Mouse (Mus musculus): ENCODE data around the gene Qpctl.

Gene Qpctl

DNA sequence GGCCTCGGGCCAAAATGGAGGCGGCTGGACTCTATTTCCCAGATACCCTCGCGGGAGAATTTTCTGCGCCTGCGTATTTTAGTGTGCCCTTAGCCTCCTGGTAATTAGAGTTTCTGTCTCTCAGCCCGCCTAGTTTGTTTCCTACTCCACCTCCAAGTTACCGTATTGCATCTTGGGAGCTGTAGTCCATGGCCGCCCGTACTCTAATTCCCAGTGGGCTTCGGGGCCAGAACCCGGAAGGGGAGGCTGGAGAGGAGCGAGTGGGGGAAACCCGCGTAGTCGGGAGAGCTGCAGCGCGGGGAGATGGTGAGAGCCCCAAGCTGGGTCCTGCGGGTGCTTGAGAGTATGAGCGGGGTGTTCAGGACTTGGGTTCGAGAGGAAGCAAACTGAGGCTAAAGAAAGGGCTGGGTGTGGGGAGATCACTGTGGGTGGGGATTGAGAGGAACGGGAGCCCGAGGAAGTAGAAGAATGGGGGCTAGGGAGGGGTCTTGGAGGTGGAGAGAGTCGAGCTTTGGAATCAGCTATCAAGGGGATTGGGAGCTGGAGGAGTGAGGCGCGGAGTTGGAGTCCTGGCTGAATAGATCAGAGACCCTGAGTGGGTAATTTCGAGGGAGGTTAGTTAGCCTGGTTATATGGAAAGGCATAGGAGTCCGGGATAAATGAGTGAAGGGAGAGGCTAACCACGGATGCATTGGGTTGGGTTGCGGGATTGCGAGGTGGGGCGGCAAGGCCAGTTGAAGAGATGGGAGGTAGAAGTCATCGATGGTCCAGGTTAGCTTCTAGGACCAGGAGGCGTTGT lies 29.3 kb downstream of the Qpctl start, which contains the start of gene Fbxo46:
Gene Fbxo46, plus strand, starts transcription at position 229 of the 799 bp plus-strand sequence.
- DNase-seq (ENCODE audit: low spot score in 2 of 2), result peak; percentile 76 to 86

DNA sequence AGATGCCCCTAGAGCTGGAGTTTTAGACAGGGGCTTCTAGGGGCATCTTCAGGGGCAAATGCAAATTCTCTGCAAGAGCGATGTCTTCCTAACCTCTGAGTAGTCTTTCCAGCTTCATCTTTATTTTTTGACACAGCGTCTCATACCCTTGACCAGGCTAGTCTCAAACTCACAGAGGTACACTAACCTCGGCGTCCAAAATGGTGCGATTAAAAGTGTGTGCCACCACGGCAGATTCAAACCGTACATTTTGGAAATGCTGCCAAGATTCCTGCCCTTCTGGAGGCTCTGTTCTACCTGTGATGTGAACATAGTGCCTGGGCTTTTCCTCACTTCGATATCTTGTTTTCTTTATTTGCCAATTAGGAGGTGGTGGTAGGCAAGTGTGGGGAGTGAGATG lies 30.0 kb downstream of the Qpctl start:
- no peak for DNase-seq (ENCODE audit: low spot score in 2 of 2)

DNA sequence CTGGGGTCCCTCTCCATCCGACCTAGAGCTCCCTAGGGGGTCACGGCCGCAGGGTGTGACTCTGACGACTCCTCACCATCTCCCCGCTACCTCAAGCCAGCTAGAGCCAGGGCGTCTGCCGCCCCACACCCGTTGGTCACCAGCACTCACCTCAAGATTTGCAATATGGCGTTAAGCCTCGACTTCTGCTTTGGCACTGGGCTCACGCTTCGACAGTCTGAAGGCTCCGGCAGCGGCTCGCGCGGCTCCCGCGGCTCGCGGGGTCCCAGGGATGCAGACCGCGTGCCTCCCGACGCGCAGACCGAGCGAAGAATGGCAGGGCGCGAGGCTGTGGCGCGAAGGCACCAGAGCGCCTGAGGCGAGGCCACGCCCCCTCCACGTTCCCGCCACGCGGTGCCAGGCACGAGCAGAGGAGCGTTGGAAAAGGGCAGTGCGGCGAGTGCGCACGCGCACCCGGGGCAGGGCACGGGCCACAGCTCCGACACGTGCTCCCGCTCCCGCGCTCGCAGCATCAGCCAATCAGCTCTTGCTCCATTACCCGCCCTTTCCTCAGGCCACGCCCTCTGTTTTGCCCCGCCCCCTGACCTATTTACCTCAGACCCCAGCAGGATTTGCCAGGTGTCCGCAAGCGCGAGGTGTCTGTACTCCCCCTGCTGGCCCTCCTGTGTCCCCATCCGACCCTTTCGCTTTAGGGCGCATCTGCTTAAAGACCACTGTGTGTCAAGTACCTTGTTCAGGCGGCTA lies 30.9 kb downstream of the Qpctl start, which contains the start of gene Gm4969:
Gene Gm4969, minus strand, starts transcription at position 341 of the 744 bp plus-strand sequence.
- DNase-seq (ENCODE audit: low spot score in 2 of 2), result no peak

DNA sequence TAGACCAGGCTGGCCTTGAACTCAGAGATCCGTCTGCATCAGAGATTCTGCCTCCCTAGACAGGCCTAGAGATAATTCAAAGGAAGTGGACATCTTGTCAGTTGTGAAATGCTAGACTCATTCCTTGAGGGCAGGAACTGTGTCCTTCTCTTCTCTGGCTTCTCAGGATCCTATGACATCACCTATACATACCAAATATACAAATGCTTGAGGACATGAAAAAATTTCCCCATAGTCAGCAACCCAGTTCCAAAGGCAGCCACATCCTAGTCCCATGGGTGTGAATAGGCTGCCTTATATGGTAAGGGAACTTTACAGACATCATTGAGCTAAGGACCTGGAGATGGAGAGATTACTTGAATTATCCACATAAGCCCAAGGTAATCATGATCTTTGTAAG lies 39.5 kb downstream of the Qpctl start:
- DNase-seq (ENCODE audit: low spot score in 2 of 2), result no peak

DNA sequence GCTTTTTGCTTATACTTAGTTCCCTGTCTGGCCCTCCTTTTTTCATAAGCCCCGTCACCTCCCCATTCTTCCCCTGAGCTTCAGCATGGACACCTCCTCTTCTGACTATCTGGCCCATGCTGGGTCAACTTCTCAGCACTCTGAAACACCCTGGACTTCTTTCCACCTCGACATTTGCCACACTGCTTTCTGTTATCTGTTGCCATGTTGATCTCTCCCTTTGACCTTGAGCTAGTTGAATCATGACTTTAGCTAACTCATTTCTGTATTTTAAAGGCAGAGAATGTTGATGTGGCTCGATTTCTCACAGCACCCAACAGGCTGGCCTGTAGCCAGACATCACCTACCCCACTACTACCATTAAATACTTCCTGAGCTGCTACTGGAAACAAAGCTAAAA lies 41.7 kb downstream of the Qpctl start:
- DNase-seq (ENCODE audit: low spot score in 2 of 2), result no peak

DNA sequence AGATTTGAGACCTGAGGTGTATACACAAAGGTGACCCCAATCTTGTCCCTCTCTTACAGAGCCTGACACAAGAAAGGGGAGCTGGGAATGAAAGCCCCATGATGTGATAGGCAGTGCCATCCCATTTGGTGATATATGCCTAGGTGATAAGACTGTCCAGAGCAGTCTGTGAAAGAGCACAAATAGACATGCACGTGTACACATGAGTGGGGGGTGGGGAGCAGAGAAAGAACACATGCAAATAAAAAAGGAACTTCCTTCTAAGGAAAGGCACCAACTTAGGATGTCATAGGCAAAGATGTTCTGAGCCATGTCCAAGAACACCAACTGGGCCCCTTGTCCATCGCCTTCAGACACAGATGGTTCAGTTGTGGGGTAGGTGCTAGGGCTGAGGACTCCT lies 44.6 kb downstream of the Qpctl start:
- DNase-seq (ENCODE audit: low spot score in 2 of 2), result no peak

DNA sequence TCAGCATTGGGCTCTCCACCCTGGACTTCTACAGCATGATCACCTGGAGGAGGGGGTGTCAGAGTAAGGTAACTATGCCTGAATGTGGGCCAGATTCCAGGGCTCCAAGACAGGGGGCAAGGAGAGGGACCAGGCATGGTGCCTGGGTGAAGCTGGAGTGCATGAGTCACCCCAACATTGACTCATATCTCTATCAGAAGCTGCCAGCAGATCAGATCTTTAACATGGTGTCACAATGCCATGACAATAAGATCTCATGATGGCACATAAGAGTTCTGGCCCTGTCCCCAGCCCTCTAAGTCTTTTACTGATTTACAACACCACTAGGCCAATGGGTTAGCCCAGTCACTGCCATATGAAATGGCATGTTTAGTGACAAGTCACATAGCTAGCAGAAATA lies 45.4 kb downstream of the Qpctl start:
- DNase-seq (ENCODE audit: low spot score in 2 of 2), result no peak

DNA sequence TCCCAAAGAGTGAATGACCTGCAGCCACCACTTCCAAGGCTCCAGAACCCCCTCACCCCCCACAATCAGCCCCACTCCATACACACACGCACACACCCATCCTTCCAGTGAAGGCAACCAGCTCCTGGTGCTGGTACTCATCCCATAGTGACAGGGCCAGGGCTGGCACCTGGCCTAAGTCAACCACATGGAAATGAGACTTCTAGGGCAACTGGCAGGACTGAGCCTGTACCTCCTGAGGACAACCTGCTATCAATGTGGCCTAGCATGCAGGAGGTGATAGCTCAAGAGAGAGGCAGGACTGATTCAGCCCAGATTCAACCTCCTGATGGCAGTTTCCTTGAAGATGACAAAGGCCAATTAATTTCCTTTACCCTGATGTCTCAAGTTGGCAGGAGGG lies 48.8 kb downstream of the Qpctl start:
- DNase-seq (ENCODE audit: low spot score in 2 of 2), result no peak

DNA sequence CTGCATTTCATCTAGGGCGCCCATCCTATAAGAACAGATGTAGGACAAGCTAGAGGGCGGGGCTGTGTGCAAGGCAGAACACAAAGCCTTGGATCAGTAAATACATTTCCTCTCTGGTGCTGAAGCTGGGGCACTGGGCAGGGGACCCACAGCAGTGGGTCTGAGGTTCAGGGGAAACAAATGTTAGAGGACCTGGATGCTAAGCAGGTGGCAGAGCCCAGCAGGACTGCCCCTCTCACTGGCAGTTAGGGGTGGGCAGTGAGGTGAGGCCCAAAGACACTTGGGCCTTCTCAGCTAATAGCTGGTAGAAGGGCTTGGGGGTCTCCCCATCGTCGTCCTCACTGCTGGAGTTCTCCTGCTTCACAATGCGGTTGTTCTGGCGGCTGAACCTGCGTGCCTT lies 50.3 kb downstream of the Qpctl start:
- no peak for DNase-seq (ENCODE audit: low spot score in 2 of 2)

DNA sequence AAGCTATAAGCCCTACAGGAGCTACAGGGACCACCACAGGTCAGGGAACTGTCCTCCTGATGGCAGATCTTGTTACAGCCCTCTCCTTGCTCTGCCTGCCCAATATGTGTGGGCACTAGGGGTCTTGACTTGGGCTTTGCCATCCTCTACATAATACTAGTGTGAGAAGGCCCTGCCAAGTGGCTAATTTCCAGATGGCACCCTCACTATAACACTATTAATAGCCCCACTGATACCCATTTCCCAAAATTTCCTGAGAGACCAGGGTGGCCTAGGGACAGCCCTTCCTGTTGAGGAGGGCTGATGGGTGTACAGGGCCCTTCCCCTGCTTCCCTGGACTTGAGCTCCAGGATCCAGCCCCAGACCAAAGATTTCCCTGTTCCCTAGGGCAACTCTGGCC lies 51.2 kb downstream of the Qpctl start:
- no peak for DNase-seq (ENCODE audit: low spot score in 2 of 2)

DNA sequence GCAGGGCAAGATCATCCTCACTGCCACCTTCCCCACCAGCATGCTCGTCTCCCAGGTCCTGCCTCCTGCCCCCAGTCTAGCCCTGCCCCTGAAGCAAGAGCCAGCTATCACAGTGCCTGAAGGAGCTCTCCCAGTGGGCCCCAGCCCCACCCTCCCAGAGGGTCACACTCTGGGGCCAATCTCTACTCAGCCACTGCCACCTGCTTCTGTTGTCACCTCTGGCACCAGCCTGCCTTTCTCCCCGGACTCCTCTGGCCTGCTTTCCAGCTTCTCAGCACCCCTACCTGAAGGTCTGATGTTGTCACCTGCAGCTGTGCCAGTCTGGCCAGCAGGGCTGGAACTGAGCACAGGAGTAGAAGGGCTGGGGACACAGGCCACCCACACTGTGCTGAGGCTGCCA lies 51.9 kb downstream of the Qpctl start:
- DNase-seq (ENCODE audit: low spot score in 2 of 2), result no peak

DNA sequence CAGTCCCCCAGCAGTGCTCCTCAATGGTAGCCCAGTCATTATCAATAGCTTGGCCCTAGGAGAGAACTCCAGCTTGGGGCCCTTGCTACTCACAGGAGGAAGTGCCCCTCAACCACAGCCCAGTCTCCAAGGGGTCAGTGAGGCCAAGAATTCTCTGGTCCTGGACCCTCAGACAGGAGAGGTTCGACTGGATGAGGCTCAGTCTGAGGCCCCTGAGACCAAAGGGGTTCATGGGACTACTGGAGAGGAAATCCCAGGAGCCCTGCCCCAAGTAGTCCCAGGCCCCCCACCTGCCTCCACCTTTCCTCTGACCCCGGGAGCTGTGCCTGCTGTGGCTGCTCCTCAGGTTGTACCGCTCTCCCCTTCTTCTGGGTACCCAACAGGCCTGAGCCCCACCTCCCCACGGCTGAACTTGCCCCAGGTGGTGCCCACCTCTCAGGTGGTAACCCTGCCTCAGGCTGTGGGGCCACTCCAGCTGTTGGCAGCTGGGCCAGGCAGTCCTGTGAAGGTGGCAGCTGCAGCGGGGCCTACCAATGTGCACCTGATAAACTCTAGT lies 52.6 kb downstream of the Qpctl start:
- no peak for DNase-seq (ENCODE audit: low spot score in 2 of 2)

DNA sequence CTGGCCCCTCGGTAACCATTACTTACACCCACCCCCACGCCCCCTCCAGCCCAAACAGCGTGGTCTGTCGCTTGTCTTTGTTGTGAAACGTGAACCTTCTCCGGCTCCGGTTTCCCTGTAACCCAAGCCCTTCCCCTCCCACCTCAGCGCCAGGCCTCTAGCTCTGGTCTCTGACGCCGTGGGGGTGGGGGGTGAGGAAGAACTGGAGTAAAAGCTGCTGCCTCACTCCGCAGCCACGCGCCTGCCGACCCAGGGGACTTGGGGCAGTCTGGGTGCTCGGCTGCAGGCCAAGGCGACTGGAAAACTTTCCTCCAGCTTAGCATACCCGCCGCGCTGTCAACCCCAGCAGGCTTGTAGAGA lies 53.4 kb downstream of the Qpctl start:
- DNase-seq (ENCODE audit: low spot score in 2 of 2), result no peak

DNA sequence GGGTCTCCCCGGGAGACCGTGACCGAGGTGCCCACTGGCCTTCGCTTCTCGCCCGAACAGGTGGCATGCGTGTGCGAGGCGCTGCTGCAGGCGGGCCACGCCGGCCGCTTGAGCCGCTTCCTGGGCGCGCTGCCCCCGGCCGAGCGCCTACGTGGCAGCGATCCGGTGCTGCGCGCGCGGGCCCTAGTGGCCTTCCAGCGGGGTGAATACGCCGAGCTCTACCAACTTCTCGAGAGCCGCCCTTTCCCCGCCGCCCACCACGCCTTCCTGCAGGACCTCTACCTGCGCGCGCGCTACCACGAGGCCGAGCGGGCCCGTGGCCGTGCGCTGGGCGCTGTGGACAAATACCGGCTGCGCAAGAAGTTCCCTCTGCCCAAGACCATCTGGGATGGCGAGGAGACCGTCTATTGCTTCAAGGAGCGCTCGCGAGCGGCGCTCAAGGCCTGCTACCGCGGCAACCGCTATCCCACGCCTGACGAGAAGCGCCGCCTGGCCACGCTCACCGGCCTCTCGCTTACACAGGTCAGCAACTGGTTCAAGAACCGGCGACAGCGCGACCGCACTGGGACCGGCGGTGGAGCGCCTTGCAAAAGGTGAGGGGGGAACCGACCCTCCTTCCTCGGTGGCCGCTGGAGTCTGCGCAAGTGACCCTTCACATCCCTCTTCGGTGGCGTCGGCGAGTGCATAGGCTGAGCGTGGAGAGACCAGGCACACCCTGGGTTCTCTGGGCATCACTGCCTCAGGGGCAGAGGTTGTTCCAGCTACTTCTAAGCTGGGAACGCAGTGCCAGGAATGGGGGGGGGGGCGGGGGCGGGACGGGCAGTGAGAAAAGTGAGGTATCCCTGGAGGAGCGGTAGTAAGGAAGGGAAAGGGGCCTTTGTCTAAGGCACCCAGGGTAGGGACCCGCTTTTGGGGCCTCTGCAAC lies 54.0 kb downstream of the Qpctl start:
- DNase-seq (ENCODE audit: low spot score in 2 of 2), result peak in 1 of 2 experiments; percentile 7

DNA sequence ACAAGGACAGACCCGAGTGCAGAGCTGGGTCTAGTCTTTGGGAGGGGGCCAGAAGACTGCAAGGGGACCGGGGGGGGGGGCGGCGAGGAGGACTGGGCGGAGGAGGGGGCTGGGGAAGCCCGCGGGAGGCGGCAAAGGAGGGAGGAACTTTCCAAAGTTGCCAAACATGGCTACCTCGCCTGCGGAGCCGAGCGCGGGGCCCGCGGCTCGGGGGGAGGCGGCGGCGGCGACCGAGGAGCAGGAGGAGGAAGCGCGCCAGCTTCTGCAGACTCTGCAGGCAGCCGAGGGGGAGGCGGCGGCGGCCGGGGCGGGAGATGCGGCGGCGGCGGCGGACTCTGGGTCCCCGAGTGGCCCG lies 54.6 kb downstream of the Qpctl start, which contains the start of gene Six5:
Gene Six5, plus strand, starts transcription at position 124 of the 355 bp plus-strand sequence.
- DNase-seq (ENCODE audit: low spot score in 2 of 2), result no peak

DNA sequence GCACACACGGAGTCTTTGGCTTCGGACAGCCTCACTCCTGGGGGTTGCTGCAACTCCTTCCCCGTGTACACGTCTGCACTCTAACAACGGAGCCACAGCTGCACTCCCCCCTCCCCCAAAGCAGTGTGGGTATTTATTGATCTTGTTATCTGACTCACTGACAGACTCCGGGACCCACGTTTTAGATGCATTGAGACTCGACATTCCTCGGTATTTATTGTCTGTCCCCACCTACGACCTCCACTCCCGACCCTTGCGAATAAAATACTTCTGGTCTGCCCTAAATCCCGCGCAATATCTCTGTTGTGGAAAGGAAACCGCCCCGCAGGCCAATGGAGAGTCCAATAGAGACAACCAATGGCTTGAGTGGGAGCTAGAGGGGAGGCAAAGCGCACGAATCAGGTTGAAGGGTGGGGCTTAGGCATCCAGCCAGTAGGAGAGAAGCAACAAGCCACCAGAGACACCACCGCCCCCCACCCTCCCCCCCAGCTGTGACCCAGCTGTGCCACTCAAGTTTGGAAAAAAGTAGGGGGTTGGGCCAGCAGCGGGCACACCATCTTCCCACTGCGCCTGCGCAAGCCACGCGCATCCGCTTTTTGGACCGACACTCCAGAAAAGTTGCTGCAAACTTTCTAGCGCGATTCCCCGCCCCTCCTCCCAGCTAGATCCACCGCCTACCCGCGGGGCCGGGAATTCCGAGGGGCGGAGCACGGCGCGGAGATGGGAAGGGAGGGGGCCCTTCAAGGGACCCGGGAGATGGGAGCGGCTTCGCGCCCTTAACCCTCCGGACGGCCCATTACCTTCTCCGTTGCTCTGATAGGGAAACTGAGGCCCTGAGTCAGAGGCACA lies 55.3 kb downstream of the Qpctl start:
- DNase-seq (ENCODE audit: low spot score in 2 of 2), result peak; percentile 63 to 69

DNA sequence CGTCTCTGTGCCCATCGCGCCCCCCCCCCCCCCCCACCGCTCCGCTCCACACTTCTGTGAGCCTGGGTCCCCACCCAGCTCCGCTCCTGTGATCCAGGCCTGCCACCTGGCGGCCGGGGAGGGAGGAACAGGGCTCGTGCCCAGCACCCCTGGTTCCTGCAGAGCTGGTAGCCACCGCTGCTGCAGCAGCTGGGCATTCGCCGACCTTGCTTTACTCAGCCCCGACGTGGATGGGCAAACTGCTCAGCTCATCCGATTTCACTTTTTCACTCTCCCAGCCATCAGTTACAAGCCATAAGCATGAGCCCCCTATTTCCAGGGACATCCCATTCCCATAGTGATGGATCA lies 55.9 kb downstream of the Qpctl start:
- DNase-seq (ENCODE audit: low spot score in 2 of 2), result peak; percentile 77 to 87

DNA sequence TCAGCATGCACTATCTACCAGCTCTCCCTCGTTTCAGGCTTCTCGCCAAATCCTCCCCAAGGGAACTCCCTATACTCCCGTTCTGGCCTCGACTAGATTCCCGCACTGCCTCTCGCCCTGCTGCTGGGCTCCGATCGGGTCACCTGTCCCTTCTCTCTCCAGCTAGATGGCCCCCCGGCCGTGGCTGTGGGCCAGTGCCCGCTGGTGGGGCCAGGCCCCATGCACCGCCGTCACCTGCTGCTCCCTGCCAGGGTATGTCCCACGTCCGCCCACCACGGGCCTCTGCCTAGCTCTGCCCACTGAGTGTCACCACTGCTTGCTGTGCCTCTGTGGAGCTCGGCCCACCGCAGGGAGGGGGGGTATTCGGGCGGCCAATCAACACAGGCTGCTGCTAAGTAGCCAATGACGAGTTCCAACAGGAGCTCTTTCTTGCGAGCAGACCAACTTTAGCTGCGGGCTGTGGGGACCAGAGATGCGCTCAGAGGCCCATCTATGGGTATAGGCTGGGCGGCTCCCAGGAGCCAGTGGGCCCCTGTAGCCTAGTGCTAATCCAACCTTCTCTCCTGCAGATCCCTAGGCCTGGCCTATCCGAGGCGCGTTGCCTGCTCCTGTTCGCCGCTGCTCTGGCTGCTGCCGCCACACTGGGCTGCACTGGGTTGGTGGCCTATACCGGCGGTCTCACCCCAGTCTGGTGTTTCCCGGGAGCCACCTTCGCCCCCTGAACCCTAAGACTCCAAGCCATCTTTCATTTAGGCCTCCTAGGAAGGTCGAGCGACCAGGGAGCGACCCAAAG lies 56.5 kb downstream of the Qpctl start:
- no peak for DNase-seq (ENCODE audit: low spot score in 2 of 2)

DNA sequence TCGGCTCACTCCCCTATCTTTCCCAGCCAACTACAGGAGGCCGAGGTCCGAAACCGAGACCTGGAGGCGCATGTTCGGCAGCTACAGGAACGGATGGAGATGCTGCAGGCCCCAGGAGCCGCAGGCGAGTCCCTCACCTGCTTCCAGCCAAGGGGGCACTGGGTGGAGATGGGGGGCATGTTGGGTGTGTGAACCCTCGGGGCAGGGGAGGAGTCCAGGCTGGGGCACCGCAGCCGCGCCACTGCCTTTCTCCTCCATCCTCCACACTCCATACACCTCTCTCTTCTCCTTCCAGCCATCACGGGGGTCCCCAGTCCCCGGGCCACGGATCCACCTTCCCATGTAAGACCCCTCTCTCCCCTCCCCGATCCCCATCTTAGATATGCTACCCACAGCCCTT lies 57.2 kb downstream of the Qpctl start:
- no peak for DNase-seq (ENCODE audit: low spot score in 2 of 2)

Data from spleen, postnatal 14 days (tissue).